Mouse (Mus musculus) kidney, adult 2 months (tissue): ENCODE results near the gene Grcc10.

Experiments
- CTCF ChIP-seq: fragments of 200-500 bp; conservative IDR thresholded peaks from 2 replicates; pipeline ENCODE4 v1.5.1; 2011; ENCODE audit warnings: low read depth, mild to moderate bottlenecking, control low read depth, low read length, moderate library complexity, mixed read lengths; ENCODE audit not compliant: insufficient read depth, insufficient read length
- POLR2A ChIP-seq: fragments of 200-500 bp; IDR thresholded peaks from one replicate; pipeline ENCODE4 v1.6.1; 2011; ENCODE audit warnings: low read depth, low read length, control low read depth

DNA sequence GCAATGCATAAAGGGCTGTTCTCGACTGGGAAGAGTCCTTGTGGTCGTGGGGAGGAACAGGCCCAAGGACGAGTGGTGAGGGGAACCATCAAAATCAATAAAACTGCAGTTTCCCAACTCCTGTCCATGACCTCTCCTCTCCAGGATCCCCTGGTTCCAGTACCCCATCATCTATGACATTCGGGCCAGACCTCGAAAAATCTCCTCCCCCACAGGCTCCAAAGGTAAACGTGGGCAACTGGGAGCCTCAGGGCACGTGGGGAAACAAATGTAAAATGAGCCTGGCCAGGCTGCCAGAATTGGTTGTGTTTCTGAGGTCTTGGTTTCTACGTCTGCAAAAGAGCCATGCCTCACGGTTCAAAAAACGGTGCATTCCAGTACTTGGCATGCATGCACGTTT is 28.3 kb downstream of the Grcc10 start:
- TF ChIP-seq POLR2A, result no peak
- TF ChIP-seq CTCF, result no peak
